Mouse (Mus musculus) cerebellum, adult (tissue): Measurements from ENCODE around the gene Akr1d1.

Experiments used
- ATAC-seq: cut with Nextera tagmentation; 2 replicates; pipeline ENCODE4 v1.9.2; 2017; ENCODE audit warnings: mild to moderate bottlenecking, moderate library complexity, mixed read lengths; ENCODE audit not compliant: insufficient number of reproducible peaks, low FRiP score, low TSS enrichment

The Akr1d1 gene

DNA sequence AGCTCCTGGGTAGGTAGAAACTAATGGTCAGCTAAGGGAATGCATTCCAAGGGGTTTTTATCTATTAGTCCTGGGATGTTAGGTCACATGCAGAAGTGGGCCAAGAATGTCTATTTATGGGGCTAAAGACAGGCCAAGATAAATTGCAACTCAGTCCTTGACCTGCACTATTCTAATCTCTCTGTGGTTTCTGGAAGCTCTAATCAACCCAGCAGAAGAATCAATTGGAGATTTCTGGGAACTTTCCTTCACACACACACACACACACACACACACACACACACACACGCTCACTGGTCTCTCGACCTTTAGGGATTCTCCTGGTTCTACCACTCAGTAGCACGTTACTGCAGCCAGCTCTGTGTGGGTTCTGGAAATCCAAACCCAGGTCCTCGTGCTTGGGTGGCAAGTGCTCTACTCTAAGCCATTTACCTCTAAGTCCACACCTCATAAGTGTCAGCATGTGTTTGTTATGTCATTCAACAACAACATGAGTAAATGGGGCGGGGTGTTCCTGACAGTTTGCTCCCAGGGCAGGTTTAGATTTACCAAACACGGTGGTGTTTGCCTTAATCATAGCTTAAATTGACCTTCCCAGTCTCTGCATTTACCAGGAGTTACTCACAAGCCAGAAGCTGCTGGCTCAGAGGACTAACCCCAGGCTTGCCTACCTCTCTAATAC is 82.8 kb downstream of the Akr1d1 start:
- ATAC-seq, result no peak

DNA sequence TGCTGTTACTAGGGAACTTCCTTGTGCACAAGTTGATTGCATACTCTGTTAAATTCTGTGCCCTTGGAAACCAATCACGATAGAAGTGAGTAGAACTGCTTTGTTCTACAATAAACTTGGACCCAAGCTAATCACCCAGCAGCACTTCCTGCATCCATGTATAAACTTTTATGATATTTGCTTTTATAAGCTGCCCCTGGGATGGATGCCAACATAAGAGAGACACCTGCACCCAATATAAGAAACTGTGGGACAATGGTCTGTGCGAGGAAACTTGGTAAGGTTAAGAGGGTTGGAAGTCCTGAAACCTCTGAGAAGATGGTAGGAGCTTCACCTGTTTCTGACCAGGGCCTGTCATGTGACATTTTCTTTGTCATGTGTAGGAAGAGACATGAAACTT is 85.5 kb downstream of the Akr1d1 start:
- no peak for ATAC-seq

DNA sequence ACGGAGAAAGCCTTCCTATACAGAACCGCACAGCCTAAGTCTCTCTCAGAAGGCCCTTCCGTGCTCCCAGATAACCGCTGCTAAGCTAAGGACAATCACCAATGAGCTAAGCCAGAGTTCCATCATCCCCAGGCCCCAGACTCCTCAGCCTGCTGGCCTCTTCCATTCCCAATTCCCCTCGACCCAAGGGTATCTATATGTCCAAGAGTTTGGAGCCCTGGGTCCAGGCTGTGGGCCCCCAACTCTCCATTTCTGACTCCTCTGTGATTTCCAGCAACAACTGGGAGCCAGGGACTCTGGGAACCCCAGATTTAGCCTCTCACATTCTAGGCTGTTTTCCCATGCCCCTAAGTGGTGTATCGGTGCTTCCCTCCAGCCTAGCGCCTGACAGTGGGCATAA is 86.2 kb downstream of the Akr1d1 start:
- ATAC-seq, result no peak

DNA sequence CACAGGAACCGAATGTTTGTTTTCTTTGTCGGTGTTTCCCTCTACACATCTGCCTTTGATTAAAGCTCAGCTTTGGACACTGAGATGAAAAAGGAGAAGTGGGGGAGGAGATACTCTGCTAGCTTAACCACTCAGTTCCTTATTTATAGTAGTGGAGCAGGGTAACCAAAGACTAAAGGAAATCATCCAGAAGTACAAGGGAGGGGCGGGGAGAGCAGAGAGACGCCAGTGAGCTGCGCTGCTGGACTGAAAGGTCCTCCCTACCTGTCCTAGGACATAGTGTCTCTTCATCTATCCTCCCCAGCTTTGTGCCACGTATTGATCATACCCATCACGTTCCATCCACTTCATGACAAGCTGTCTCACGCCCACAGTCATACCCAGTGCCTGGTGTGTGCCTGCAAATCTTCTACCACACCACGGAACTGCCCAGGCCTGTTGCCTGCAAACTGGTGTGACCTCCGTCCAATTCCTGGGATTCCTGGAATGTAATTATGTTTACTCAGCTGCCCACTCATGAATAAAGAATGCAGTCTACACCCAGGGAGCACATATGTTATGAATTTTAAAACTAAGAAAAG is 87.5 kb downstream of the Akr1d1 start:
- no peak for ATAC-seq
